Mouse (Mus musculus): ENCODE results near the gene Clca3b.
A peak's percentile ranks its signal among the peaks of the same experiment; 100 is the strongest.
"Not testable (repeated sequence)": the region's sequence is repeated elsewhere in the genome, so short reads cannot be mapped to it uniquely, and the experiment has no call there.

Clca3b gene

GRCm38 (mm10) chr3:144849014-144849556, at the start of gene Clca3b:
Clca3b (minus strand) TSS chr3:144849357.
- not testable (repeated sequence) for DNase-seq

DNA sequence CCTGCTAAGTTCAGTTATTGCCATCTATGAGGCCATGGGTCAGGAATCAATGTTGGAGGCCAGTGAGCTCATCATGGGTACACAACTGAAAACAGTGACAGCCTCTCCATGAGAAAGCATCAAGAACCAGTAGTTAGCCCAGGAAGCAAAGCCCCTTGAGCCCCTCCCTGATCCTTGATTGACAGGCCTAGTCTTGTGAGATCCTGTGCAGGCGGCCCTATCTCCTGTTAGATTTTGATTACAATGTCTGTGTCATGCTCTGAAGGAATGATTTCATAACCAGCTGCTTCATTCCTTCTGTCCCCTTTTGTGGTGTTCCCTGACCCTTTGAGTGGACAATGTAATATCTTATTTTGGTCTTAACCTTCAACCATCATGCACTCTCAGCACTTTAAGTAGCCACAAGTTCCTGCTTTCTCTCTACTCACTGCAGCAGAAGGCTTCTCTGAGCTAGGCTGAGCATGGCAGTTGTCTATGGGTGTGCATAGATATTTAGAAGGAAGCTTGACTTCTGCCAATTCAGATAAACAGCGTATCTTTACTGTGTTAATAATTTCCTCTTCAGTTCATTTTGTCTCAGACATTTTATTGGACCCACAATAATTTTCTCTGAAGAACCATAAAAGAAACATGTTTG, 48.0 kb upstream of the Clca3b start:
- DNase-seq, result no peak

DNA sequence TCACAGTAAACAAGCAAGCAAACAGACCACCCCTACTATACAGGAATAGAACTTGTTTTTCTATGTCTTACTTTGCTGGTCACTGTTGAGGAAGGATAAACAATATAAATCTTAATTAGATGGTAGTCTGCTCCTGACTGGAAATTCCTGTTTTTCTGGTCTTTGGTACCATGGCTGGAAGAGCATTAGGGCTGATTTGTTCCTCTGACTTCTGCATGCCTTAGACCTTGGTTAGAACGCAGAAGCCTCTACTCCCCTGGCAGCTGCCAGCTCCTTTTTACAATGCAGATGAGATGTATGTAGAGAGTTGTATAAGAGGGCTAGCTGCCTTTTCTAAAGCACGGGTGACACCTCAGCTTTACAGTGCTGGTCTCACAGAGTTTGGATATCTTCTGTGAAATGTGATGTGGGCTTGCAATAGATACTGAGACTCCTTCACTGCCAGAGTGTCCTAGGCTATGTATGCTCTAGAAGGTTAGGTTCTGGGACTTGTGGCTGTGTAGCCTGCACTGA, 41.1 kb upstream of the Clca3b start:
- no peak for DNase-seq

DNA sequence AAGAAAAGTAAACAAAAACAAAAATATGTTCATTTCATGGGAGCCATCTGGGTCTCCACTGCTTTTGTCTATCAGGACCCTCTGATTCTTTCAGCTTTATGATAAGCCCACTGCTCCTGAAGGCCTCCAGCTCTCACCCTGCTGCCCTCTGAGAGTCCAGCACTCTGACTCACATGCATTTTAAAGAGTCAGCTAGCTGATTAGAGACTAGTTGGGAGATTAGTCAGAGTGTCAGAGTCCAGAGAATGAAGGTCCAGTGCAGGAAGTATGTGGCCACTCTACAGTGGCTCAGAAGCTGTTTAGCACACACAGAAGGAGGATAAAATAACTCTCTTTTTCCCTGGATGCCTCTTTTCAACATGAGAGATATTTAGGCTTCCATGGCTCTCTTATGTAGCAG, 37.8 kb upstream of the Clca3b start:
- DNase-seq, result no peak

DNA sequence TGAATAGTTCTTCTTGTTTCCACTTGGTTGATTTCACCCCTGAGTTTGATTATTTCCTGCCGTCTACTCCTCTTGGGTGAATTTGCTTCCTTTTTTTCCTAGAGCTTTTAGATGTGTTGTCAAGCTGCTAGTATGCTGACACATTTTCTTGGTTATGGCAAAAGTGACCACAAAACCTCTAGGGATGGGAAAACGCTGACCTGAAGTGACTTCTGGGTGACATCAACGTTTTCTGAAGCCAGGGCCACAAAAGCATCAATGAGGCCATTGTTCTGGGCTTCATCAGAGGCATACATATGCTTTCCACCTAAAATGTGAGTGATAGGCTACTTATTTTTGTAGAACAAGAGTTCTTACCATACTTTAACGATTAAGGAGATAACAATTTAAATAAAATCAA, 22.9 kb upstream of the Clca3b start:
- not testable (repeated sequence) for DNase-seq

- no peak for DNase-seq
Observed at GRCm38 (mm10) chr3:144849584-144849983, 427 bp upstream of the Clca3b start.

- DNase-seq, result no peak
Observed at GRCm38 (mm10) chr3:144827257-144827656, 21.9 kb downstream of the Clca3b start.

GRCm38 (mm10) chr3:144825151-144825550, 24.0 kb downstream of the Clca3b start:
- peak; percentile 30 for DNase-seq

GRCm38 (mm10) chr3:144823331-144823730, 25.8 kb downstream of the Clca3b start:
- DNase-seq, result no peak

- DNase-seq, result no peak
Observed at GRCm38 (mm10) chr3:144820632-144821031, 28.5 kb downstream of the Clca3b start.

GRCm38 (mm10) chr3:144819219-144819618, 29.9 kb downstream of the Clca3b start, which contains the start of gene Clca3a2:
Clca3a2 (minus strand) TSS chr3:144819494.
- not testable (repeated sequence) for DNase-seq

GRCm38 (mm10) chr3:144813336-144813735, 35.8 kb downstream of the Clca3b start:
- DNase-seq, result not testable (repeated sequence)

GRCm38 (mm10) chr3:144811821-144812220, 37.3 kb downstream of the Clca3b start:
- DNase-seq, result no peak

DNA sequence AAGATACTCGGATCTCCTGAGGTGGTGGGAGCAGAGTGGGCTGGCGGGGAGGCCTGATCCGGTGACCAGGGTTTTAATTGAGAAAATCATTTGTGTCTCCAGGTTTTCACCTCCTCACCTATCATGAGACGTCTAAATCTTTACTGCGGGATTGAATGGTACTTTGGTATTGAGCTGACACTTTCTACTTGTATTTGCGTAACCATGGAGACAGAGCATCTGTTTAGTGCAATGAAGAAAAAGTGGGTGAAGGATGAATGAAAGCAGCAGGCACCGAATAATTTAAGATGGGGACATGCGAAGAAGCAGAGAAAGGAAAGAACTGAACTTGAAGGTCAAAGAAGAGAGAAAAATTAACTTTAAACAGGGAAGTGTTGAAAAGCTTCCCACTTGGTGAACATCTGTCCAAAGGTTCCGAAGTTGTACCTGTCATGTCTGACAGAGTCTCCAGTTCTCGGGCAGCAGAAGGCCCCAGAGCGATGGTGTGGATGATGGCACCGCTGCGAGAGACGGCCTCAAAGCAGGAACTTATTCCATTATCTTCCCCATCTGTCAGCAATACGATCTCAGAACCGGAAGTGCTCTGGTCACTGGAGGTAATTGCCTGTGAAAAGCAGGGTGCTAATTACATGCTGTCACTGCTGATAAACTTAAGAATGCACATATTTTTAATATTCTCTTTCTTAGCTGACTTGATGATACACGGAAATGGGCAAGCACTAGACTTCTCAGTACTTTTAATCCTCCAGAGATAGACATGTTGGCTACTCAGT, 40.8 kb downstream of the Clca3b start:
- DNase-seq, result not testable (repeated sequence)

DNA sequence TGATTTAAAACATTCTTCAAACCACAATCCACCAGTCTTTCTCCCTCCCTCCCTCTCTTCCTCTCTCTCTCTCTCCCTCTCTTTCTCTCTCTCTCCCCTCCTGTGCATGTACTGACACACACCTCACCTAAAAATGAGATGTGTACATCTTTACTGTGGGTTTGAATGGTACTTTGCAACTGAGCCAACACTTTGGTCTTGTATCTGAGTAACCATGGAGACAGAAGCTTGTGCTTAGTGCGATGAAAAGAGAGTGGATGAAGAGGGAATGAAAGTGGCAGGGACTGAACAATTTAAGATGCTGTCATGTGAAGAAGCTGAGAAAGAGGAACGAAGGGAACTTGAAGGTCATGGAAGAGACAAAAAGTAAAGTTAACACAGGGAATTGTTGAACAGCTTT, 42.5 kb downstream of the Clca3b start:
- not testable (repeated sequence) for DNase-seq

- DNase-seq, result no peak
Observed at GRCm38 (mm10) chr3:144801861-144802260, 47.3 kb downstream of the Clca3b start.

DNA sequence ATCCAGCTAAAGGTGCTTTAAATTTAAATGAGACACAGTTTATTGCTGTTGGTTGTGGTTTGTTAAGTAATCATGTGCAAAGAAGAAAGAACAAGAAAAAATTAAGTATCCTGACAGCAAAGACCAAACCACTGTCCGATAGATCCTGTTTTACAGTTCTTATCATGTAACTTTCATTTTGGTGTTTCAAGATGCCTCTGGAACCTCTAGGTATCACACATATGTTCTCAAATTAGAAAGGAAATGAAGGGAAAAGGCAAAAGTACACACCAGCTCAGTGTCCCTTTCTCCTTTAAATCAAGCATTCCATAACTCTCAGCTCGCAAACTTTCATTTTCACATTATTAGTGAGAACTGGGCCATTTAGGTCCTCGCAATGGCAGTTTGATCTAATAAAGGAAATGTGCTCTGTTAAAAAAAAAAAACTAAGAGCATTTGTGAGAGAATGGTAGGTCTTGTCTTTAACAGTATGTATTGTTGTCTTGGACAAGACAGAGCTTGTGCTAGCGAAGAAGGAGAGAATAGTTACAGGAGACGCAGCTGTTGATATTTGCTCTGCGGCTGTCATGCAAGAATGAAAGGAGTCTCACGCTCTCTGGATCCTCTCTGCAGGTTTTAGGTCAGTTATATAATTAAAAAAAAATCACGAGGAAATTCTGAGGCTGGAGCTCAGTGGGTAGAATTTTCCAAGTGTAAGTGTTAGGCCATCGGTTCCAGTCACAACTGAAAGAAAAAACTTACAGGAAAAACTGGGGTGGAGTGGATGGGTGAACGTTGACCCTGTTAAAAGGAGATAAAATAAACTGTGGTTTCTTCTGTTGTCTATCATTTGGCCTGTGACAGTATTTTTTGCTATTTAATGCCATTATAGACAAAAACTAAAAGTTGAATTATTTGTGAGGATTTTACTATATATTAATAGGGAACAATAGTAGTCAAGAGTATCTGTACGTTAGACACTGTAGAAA, 63.7 kb downstream of the Clca3b start:
- no peak for DNase-seq

Measured in cerebellum, adult 11-12 months (tissue).